Mouse (Mus musculus) retina, embryonic 14.5 days (tissue): ENCODE measurements around the gene Slc13a3.
"Not testable (repeated sequence)": the region's sequence is repeated elsewhere in the genome, so short reads cannot be mapped to it uniquely, and the experiment has no call there.

Source experiments
- DNase-seq: peaks from one replicate; pipeline ENCODE4 v3.0.0-alpha.2; 2015; ENCODE audit warnings: low spot score

Gene Slc13a3

GRCm38 (mm10) chr2:165473003-165473402 is at the start of gene Slc13a3:
Gene Slc13a3 (minus strand): TSS chr2:165473230.
- peak; percentile 61 for DNase-seq

DNA sequence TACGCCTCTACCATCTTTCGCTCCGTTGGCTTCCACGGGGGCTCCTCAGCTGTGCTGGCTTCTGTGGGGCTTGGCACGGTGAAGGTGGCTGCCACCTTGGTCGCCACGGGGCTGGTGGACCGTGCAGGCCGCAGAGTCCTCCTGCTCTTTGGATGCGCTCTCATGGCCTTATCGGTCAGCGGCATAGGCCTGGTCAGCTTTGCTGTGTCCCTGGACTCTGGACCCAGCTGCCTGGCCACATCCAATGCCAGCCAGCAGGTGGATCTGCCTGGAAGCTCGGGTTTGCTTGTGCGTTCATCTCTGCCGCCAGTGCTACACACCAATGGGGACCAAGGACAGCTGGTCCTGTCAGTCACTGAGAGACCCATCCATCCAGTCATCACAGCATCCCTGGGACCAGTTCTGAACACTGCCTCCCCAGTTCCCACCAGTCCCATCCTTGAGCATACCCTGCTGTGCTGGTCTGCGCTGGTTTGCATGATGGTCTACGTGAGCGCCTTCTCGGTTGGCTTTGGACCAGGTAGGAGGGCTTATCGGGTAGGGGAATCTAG is 42.2 kb upstream of the Slc13a3 start:
- no peak for DNase-seq

GRCm38 (mm10) chr2:165512870-165513600 is 40.0 kb upstream of the Slc13a3 start:
- peak; percentile 57 for DNase-seq

- DNase-seq, result no peak
These were observed 39.4 kb upstream of the Slc13a3 start for GRCm38 (mm10) chr2:165512426-165512825.

DNA sequence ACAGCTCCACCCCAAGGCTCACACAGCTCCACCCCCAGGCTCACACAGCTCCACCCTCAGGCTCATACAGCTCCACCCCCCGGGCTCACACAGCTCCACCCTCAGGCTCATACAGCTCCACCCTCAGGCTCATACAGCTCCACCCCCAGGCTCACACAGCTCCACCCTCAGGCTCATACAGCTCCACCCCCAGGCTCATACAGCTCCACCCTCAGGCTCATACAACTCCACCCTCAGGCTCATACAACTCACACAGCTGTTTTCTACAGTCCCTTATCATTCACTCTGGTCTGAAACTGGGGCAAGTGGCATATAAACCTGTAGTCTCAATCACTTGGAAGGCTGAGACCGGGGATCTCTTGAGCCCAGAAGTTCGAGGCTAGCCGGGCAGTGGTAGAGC is 38.5 kb upstream of the Slc13a3 start:
- DNase-seq, result not testable (repeated sequence)

DNA sequence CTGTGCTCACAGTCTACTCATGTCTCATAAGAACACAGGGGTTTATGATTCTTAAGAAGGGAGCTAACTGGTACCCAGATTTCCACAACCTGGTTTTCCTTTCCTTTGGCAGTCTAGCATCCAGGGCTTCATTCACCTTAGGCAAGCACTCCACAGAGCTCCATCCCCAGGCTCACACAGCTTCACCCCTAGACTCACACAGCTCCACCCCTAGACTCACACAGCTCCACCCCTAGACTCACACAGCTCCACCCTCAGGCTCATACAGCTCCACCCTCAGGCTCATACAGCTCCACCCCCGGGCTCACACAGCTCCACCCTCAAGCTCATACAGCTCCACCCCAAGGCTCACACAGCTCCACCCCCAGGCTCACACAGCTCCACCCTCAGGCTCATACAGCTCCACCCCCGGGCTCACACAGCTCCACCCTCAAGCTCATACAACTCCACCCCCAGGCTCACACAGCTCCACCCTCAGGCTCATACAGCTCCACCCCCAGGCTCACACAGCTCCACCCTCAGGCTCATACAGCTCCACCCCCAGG is 38.0 kb upstream of the Slc13a3 start:
- not testable (repeated sequence) for DNase-seq

GRCm38 (mm10) chr2:165510466-165510865 is 37.4 kb upstream of the Slc13a3 start:
- DNase-seq, result no peak

- DNase-seq, result no peak
These were observed 36.7 kb upstream of the Slc13a3 start for GRCm38 (mm10) chr2:165509686-165510085.

DNA sequence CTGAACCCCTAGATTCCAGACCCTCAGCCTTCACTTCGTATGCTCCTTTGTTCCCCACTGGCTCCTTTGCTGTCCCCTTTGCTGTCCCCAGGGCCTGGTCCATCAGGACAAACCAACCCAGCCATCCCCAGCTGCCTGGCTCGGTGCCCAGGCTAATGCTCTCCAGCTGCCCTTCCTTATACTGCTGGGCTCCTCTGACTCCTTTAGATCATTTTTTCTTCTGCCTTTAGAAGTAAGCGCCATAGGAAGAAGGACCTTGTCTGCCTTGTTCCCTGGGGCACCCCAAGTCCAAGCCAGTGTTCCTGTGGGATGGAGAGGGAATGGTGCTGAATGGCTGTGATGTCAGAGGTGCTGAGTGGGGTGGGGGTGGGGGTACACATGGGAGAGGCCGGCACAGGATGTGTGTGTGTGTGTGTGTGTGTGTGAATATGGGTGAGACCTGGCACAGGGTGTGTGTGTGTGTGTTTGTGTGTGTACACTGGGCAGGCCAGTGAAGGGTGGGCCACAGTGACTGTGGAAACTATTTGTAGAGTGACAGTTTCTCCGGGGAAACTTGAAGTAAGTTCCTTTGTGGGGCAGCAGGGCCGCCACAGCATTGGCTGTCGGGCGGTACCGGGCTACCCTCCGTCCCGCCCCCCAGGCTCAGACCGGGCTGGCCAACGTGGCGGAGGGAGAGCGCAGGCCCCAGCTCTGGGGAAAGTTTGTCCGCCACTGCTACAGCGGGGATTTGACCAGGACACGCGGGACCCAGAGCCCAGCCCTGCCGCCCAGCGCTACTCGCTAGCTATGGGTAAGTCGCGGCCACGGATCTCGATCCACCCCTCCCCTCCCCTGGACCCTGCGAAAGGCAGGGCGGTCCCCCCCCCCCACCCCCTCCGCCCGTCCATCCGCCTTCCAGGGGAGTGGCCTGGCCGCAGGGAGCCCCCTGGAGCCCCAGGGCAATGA is 30.5 kb upstream of the Slc13a3 start, which contains the start of gene Slc2a10:
Slc2a10 (plus strand) TSS at position 529 of the 945 bp plus-strand sequence.
- DNase-seq, result no peak

- DNase-seq, result no peak
These were observed 25.8 kb upstream of the Slc13a3 start for GRCm38 (mm10) chr2:165498816-165499215.

GRCm38 (mm10) chr2:165497706-165498275 is 24.8 kb upstream of the Slc13a3 start:
- DNase-seq, result no peak

DNA sequence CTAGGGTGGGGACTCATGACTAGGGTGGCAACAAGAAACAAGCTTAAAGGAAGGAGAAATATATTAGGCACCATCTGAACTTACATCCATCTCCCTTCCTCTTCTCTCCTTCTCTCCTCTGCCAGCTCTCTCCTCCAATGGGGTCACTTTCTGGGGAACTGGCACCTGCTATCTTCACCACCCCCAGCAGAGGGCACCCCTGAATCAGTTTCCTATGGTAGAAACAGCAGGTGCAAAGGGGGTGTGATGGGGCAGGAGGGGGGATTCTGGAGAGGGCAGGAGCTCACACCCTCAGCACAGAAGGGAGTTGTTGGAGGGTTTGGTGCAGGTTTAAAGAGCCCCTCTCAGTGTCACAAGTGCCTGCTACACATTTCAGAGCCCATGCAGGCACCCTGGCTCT is 23.2 kb upstream of the Slc13a3 start:
- peak; percentile 67 for DNase-seq

DNA sequence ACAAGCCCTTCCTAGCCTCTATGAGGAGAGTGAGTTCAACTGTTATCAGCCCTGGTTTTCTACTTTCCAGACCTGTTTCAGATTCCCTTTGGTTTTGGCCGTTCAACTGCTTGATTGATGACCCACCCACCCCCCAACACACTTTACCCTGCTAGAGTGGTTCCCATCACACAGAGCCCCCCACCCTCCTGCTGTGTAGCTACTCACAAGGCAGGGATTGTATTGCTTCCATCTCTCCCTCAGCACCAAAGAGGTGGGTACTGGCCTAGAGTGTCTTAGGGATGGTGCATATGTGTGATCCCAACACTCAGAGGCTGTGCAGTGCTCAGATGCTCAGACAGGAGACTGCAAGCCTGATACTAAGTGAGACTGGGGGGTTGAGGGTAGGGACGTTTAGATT is 21.5 kb upstream of the Slc13a3 start:
- no peak for DNase-seq

- peak; percentile 42 for DNase-seq
These were observed 20.7 kb upstream of the Slc13a3 start for GRCm38 (mm10) chr2:165493587-165494210.

GRCm38 (mm10) chr2:165492648-165493553 is 19.9 kb upstream of the Slc13a3 start, which contains the start of gene Trp53rka:
Gene Trp53rka (minus strand): TSS chr2:165493324.
- DNase-seq, result peak; percentile 82

DNA sequence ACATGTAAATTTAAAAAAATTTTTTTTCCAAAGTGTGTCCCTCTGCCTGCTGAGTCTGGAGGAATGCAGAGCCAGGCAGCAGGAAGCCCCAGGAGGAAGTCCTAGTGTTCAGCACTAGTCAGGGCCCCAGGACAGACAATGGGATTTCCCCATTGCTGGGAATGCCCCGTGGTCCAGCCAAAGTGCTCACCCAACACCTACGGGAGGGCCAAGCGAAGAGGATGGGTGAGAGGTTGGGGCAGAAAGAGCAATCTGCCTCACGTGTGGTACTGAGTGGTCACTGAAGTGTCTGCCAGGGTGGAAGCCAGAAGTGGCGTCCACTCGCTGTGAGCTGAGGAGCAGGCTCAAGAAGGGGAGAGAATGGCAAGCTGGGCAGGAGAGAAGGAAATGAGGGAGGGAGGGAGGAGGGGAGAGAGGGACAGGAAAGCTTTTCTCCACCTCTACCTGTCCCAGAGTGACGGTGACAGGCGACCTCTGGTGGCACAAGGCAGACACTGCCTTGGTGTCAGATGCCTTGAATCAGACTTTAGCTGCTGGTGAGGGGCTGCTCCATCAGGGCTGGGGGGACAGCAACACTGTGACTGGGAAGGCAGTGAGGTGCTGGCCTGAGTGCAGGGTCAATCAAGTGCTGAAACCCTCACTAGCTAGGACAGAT is 14.0 kb upstream of the Slc13a3 start:
- peak; percentile 72 for DNase-seq

GRCm38 (mm10) chr2:165486401-165486800 is 13.4 kb upstream of the Slc13a3 start:
- no peak for DNase-seq

DNA sequence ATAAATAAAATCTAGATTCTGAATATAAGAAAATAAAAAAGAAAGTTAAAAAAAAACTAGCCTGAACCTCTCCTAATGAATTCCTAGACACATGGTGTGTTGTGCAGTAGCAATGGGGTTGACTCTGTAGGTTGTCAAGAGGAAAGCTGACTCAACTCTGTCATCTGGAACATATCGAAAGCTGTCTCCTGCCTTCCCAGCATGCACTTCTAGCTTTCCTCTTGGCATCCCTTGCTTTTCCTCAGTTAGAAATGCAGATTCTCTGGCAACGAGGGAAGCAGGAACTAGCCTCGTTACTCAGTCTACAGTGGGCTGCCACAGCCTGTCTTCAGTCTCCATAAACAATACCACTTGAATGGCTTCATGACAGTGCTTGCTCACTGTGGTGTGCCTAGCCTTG is 12.8 kb upstream of the Slc13a3 start:
- DNase-seq, result no peak

GRCm38 (mm10) chr2:165484152-165484551 is 11.1 kb upstream of the Slc13a3 start:
- no peak for DNase-seq

- DNase-seq, result no peak
These were observed 9.0 kb upstream of the Slc13a3 start for GRCm38 (mm10) chr2:165482003-165482402.
